Mouse (Mus musculus): ENCODE results near the gene Bet1l.
"Not testable (repeated sequence)": the region's sequence is repeated elsewhere in the genome, so short reads cannot be mapped to it uniquely, and the experiment has no call there.

Gene Bet1l

DNA sequence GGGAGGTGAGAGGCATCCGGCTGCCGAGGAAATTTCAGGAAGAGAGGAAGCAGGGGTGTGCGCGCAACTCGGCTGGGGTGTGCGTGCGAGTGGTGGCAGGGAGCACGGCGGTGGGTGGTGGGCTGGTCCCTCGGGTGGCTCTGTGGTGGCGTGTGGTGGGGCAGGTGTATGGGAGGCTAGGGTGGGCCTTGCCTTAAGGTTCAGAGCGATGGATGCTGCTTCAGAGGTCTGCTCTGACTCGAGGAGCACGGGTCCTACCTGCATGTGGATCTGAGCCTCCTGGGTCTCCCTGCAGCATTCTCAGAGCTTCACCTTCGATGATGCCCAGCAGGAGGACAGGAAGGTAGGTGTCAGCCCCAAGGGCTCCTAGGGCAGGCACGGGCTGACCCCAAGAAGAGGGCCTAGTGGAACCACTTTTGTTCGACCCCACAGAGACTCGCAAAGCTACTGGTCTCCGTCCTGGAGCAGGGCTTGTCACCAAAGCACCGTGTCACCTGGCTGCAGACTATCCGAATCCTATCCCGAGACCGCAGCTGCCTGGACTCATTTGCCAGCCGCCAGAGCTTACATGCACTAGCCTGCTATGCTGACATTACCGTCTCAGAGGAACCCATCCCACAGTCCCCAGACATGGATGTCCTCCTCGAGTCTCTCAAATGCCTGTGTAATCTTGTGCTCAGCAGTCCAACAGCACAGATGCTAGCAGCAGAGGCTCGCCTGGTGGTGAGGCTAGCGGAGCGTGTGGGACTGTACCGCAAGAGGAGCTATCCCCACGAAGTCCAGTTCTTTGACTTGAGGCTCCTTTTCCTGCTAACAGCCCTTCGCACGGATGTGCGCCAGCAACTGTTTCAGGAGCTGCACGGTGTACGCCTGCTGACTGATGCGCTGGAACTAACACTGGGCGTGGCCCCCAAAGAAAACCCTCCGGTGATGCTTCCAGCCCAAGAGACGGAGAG, at the start of gene Bet1l:
Gene Bet1l (minus strand): TSS at position 28 of the 956 bp plus-strand sequence.
- DNase-seq (ENCODE audit: low spot score in 2 of 2), result no peak

DNA sequence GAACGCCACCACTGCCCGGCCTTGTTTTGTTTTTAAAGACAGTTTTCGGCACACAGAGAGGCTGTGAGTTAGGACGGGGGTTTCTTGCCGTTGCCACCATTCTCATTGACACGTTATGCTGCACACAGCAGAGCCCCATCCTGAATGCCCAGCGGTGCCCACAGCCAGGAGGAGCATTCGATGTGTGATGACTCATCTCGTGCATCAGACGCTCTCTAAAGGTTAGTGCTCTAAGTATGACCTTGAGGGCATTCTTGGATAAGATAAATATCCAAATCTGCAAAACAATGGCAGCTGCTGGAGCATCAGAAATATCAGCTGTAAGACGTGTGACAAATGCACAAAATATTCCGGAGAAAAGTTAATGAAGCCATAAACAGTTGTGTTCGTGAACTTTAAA, 49.8 kb upstream of the Bet1l start:
- DNase-seq (ENCODE audit: low spot score in 2 of 2), result no peak

DNA sequence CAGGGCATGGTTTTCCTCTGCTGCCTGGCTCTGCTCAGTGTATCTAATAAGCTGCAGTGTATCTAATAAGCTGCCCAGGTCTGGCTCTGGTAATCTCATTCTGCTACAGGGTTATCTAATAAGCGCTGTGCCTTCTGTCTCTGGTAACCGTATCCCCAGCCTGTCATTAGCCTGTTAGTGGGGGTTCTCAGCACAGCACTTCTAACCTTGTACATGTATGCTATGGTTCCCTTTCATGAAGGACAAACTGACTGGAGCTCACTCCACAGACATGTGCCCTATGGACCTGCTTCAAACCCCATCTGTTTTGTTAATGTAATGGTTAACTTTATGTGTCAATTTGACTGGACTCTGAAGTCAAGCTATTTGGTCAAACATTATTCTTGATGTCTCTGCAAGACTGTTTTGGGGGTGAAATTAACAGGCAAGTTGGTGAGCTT, 48.3 kb upstream of the Bet1l start:
- DNase-seq (ENCODE audit: low spot score in 2 of 2), result no peak

DNA sequence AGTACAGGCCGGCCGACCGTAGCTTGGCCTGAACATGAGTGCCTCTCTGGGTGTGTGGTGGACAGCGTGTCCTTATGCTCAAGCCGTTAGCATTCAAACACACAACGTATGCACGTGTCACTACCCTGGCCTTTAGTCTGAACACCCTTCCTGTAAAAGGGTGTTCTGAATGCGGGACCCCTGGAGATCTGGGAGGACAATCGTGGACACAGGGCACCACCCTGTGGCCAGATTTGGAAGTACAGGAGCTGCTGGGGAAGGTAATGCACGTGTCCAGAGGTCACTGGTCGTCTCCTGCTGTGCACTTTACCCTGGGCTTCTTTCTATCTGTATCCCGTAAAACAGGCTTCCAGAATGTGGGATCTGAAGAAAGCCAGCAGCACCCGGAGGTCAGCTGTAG, 45.8 kb upstream of the Bet1l start:
- peak; percentile 76 to 80 for DNase-seq (ENCODE audit: low spot score in 2 of 2)

DNA sequence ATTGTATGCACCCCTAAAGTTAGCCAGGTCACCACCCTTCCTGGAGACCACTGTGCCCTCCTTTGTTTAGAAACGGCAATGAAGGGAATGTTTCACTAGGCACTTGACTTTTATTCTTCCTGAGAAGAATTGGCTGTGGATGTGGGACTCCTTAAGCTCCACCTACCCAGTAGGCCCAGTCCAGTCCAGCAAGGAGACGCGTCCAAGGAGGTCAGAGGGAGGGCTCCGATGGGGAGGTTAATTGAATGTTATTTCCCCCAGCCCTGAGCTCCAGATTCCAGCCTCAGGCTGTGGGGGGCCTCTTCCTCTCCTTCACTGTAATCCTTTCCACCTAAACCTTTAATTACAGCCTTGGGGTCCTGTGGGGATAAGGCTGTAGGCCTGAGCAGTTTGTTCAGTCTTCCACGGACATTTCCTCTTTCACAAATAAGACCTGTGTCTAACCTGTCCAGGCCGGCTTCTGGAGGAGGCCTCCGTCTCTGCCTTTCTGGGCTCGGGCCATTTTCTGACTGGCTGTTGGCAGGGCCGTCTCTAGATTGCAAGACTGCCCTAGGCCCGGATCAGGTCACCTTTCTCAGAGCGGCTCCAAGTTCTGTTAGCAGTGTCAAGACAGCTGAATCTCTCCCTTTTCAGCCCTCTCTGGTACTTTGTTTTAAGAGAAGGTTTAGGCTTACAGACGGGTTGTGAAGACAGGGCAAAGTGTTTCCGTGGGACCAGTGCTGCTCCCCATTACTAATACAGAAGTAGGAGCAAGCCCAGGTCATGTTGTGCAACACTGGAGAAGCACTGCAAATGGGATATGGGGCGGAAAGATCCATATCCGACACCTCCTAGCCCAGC, 44.9 kb upstream of the Bet1l start:
- no peak for DNase-seq (ENCODE audit: low spot score in 2 of 2)

DNA sequence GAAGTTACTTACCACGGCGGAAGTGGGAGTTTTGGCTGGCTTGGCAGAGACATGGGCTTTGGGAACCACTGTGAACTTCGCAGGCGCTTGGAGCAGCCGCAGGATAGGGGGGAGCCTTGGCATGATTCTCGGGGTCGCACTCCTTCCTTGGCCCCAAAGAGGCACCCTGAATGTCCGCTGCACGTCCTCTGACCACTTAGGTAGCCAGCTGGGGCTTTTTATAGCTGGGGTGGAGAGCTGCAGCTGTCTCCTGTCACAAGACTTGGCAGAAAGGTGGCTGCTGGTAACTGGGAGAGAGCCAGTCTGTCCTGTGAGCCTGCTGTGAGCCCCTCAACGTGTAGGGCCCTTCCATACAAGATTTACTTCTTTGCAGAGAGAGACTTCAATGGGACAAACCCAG, 42.8 kb upstream of the Bet1l start, which contains the start of gene Cox8b:
Gene Cox8b (minus strand): TSS at position 227 of the 400 bp plus-strand sequence.
- no peak for DNase-seq (ENCODE audit: low spot score in 2 of 2)

DNA sequence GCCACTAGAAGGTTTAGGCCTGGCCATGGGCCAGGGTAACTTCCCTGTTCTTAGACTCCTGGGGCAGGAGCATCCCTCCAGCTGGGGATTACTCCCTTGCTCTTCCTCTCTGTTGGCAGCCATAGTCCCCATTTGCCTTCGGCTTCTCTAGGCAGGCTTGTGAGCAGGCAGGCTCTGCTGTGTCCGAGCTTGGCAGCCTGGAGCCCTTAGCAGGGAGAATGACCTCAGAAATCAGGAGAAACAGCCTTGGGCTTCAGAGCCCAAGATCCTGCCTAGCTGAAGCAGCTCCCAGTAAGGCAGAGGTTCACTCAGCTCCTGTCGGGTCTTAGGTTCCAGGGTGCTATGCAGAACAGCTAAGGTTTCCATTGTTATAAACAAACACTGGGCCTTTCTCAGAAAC, 41.7 kb upstream of the Bet1l start:
- DNase-seq (ENCODE audit: low spot score in 2 of 2), result no peak

DNA sequence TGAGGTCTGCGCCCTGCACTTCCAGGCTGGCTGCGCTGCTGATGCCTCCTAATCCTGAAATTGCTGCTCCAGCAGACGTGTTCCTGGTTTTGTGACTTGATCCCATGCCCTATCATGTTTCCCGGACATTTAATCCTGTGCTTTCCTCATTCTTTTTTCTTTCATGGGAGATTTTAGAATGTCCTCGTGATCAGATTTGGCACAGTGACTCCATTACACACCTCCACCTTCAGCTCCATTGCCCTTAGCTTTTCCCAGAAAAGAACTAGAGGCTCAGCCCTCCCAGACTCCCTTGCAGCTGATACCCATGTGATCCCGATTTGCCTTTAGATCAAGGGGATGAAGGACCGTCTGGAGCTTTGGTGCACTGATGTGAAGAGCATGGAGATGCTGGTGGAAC, 40.5 kb upstream of the Bet1l start:
- DNase-seq (ENCODE audit: low spot score in 2 of 2), result no peak

DNA sequence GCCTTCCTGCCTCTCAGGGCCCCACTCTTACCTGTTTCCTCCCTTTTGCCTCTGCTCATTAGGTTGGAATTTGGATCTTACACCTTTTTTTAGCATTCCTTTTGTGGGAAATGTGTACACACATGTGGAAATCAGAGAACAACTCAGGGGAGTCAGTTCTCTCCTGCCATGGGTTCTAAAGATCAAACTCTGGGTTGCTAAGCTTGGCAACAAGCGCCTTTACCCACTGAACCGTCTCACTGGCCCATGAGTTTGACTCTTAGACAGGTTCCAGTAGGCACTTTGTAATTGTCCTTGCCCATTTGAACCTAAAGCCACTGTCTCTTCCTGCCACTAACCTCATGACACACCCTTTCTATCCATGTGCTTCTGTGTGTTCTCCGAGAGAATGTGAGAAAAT, 37.2 kb upstream of the Bet1l start:
- DNase-seq (ENCODE audit: low spot score in 2 of 2), result no peak

DNA sequence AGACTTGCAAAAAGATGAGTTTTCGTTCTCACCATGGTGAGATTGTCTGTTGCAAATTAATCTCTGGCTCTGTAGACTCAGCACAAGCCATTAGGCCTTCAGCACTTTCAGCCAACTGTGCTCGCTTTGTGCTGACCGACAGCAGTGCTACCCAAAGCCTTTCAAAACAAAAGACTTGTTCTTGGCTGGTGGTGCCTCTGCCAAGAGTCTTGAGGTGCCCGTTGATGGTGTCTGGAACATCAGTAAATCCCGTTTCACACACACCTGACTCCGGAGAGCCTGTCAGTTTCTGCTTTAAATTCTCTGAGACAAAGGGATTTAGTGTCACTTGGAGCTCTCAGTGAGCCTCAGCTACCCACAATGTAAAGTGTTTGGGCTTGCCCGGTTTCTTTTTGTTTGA, 36.7 kb upstream of the Bet1l start:
- no peak for DNase-seq (ENCODE audit: low spot score in 2 of 2)

DNA sequence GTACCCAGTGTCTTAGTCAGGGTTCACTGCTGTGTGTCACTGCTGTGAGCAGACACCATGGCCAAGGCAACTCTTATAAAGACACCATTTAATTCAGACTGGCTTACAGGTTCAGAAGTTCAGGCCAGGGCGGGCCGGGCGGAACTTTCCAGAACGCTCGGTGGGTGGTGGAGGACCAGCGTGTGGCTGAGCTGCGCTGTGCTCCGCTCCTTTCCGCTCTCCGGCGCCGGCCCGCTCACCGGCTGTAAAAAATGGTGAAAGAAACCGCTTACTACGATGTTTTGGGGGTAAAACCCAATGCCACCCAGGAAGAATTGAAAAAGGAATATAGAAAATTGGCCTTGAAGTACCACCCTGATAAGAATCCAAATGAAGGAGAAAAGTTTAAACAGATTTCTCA, 33.3 kb upstream of the Bet1l start:
- not testable (repeated sequence) for DNase-seq (ENCODE audit: low spot score in 2 of 2)

DNA sequence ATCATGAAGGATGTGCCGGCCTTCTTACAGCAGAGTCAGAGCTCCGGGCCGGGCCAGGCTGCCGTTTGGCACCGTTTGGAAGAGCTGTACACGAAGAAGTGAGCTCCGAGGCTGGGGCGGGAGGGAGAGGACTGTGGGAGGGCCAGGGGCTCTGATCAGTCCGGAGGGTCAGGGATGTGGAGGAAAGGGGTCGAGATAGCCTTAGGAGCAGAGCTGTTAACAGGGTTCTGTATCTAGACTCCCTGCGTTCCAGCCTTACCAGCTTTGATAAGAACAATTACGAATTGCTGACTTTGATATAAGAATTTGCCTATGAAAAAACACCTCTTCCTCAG, 25.1 kb upstream of the Bet1l start:
- DNase-seq (ENCODE audit: low spot score in 2 of 2), result no peak

DNA sequence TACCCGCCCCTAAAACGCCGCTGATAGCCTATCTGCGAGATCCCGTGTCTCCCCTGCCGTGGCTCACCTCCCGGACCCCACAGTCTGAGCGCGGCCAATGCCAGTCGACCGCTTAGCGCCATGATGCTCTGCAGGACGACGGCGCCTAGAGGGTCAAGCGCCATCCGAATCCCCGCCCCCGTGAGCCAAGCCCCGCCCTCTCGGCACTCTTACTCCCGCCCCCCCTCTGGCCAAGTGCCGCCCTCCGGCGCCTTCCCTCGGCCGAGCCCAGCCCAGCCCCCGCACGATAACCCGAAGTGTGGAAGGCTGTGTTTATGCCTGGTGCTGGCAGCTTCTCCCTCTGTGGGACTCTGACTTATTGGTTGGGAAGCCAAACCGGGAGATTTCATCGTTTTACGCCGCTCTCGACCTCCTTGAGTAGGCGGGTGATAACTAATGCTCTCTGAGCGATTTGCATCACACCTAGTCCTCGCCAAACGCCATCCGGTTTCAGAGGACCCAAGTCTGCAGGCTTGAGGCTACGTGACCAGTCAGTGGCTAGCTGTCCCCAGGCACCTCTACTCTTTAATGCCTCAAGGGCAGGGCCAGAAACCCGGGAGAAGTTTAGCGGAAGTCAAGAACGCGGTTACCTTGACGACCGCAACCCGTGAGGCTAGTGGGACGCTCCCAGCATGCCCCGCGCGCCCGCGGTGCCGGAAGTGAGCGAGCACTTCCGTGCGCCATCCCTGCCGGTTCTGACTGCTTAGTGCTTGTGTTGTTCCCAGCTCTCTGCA, 24.5 kb upstream of the Bet1l start, which contains the start of the genes Psmd13 and Sirt3:
Gene Psmd13 (plus strand): TSS at position 273 of the 773 bp plus-strand sequence.
Gene Sirt3 (minus strand): TSS at position 614 of the 773 bp plus-strand sequence.
- DNase-seq (ENCODE audit: low spot score in 2 of 2), result peak; percentile 95 to 97

DNA sequence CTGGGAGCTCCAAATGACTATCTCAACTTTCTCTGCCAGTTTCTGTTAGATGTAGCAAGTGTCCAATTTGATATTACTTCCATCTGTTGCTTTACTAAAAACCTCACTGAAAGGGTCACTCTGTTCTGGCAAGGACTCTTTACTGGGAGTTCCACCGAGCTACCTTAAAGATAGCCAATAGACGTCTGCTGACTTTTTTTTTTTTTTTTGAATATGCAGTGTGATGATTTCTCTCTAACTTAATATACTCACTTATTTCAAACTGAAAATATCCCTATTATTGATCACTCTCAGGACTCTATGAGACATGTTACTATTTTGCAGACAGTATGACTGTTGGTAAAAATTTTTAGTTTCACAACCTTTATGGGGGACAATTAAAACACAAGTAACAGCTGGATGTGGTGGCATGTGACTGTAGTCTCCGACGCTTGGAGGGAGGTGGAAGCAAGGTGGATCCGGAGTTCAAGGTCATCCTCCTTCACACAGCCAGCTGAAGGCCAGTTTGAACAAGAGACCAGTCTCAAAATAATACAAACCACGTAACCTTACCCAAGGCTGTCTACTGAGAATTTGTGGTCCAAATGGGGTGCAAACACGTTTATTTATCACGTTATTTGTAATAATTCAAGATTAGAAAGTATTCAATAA, 23.6 kb upstream of the Bet1l start:
- no peak for DNase-seq (ENCODE audit: low spot score in 2 of 2)

DNA sequence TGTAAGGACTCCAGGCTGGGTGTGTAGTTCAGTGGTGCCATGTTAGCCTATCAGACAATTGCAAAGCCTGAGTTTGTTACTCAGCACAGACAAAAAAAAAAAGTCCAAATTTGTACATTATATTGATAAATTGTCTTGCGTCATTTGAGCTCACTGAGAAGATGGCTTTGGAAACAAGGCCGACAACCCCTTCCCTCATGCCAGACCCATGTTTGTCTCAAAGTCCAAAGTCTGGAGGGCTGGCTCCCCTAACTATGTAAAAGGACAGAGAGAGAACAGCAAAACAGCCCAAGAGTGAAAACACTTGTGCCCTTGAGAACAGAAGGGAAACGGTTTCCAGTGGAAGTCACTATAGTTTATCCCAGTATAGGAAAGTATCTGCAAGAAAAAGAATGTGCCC, 23.0 kb upstream of the Bet1l start:
- DNase-seq (ENCODE audit: low spot score in 2 of 2), result no peak

DNA sequence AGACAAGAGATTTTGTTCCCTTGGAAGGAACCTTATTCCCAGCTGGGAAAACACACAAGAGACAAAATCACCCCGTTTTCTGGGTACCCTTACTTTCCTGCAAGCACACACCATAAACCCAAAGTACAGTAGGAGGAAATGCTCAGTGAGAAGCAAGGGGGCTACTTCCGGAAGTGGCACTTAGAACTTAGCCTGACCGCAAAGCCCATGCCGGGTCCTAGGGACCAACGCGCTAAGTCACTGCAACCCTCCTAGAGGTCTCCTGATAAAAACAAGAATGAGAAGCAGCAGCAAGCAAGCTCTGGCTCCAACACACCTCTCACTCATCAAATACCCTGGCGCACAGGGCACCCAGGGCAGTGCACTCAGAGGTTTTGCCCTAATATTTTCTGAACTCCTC, 22.0 kb upstream of the Bet1l start:
- no peak for DNase-seq (ENCODE audit: low spot score in 2 of 2)

DNA sequence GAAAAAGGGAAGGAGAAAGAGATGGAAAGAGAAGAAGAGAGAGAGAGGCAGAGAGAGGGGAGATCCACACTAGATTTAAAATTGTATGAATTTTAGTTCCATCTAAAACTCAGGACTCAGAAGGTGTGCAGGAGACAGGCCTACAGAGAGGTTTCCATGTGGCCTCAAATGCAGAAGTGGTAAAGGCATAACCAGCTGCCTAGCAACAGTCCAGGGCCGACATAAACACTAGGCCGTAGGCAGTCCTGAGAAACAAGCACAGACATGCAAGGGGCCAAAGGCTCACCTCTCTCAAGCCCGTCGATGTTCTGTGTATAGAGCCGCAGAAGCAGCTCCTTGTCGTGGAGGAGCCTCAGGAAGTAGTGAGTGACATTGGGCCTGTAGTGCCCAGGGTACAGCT, 20.0 kb upstream of the Bet1l start:
- no peak for DNase-seq (ENCODE audit: low spot score in 2 of 2)

DNA sequence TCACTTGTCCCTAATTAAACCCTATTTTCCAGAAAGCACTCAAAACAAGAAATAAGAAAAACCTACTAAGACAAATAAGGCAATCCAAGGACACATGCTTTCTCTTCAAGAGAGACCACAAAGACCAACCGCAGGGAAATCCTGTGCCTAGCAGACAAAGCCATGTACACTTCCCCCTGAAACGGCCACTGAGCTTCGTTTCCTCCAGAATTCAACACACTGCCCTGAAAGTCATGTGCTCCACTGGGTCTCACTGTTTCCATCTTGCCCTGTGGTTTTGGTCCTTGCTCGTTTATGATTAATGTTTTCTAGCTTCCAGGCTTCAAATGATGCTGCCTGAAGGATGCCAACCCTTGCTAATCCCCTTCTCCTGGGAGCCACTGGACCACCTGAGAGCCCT, 16.8 kb upstream of the Bet1l start:
- DNase-seq (ENCODE audit: low spot score in 2 of 2), result no peak

DNA sequence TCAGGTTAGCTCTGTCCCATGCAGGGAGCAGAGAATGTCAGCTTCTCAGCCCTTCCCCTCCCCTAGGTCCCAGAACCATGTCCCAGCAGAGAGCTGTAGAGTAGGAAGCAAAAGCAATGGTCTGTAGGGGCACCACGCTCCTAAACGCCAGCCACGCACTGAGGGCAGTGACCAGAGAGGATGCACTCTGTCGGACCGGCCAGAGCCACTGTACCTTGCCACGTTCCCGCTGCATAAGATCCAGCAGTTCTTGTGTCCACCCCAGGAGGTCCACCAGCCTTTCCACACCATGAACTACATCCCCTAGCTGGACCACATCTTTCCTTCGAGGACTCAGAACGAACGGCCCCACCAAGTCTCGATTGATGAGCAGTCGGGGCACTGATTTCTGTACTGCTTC, 7.4 kb upstream of the Bet1l start:
- no peak for DNase-seq (ENCODE audit: low spot score in 2 of 2)

DNA sequence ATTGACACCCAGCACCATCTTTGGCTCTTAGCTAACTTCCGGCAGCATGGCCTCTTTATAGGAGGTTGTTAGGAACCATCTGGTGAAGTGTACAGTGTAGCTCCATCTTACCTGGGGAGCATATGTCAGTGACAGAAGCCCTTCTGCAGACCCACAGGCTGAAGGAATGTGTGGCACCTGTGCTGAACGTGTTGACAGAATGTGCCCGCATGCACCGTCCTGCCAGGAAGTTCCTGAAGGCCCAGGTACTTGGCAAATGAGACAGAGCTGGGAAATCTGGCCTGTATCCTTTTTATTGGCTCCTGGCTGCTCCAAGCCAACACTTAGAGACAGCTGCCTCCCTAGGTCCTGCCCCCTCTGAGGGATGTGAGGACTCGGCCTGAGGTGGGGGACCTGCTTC, 3.4 kb upstream of the Bet1l start:
- DNase-seq (ENCODE audit: low spot score in 2 of 2), result no peak

DNA sequence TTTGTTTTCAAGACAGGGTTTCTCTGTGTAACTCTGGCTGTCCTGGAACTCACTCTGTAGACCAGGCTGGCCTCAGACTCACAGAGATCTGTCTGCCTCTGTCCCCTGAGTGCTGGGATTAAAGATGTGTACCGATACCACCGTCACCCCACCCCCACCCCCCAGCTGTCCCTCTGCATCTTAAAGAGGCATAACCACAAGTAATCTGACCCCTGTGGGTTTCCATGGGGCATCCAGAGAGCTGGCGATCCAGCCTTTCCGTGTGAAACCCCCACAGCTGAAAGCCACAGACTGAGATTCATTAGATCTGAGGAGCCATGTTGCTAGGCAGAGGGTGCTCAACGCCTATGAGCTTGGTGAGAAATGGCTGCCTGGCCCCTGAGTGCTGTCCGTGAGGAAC, 2.6 kb upstream of the Bet1l start:
- no peak for DNase-seq (ENCODE audit: low spot score in 2 of 2)
